ENCODE assay signal across 10 mouse cellular contexts in the genomic region with DNA sequence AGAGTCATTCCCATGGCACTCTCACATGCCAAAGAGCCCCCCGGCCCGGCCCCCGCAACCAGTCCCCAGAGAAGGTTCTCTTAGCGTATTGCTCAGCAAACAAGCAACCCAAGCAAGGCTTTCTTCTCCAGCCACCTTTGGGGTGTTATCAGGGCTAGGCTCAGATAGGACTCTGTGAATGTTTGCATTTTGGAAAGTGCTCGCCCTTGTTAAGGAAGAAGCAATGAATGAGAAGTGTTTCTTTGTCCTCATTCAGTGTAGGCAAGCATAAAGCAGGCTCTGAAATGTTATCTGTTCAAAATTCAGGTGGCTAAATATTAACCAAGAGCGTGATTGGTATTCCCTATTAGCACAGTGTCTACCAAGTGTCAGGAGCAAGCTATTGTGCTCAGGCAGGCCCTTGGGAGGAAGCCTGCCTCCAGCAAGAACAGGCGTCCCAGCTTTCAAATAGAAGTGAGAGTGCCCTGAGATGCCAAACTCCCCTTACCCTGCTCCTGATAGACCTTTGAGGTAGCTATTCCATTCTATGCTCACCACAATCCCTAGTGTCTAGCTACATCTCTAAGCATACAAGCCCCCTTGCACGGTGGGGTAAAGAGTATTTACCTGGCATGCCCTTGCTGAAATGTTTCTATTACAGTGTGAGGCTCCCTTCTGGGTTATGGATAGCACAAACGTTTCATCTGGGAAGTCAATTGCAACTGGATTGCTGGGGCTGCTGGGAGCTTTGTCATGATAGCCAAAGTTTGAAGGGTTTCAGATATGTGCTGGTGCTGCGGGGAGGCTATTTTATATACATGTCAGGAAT.
A peak's percentile ranks its signal among the peaks of the same experiment; 100 is the strongest.
DNase-seq lines count a peak whose midpoint lies in the region; ATAC-seq lines count a peak whose summit lies in the region.
"Had no signal": no experiment of that assay in that cellular context is flagged by ENCODE, and none has a peak within 500 bp of the region (broad histone marks: within the 10 kb centered on the region; RNA-seq: fewer than 3 reads in every experiment).

No protein-coding gene starts in this region.

- no peak overlapping the region for H3K9ac ChIP-seq in heart, embryonic 14.5 days (ENCODE audit: low read length)
- H3K9ac ChIP-seq in lung, embryonic 16.5 days (ENCODE audit: low read length), result no peak overlapping the region
- H3K9ac ChIP-seq in intestine, embryonic 14.5 days (ENCODE audit: low read length), result no peak overlapping the region
- H3K9ac ChIP-seq in stomach, embryonic 14.5 days (replicated peaks; ENCODE audit: low read depth, low read length), result no peak overlapping the region

- intact Hi-C loops in heart, postnatal 25 days (cut with DNase I), result loop anchor here (2.0 kb wide), 1 partner anchor 80 kb away; no protein-coding TSS in a partner anchor

- H3K4me2 ChIP-seq in heart, embryonic 14.5 days (ENCODE audit: low read length), result peak overlapping the region; percentile 14; the same call in 1 of the 2 replicates
- no peak overlapping the region for H3K4me2 ChIP-seq in lung, embryonic 16.5 days (ENCODE audit: low read depth, low read length)
- H3K4me2 ChIP-seq in intestine, embryonic 14.5 days (ENCODE audit: low read length), result 0 out of 2 replicates have a peak overlapping the region, but pooled peaks have one; percentile 3
- H3K4me2 ChIP-seq in stomach, embryonic 14.5 days (replicated peaks; ENCODE audit: low read depth, low read length), result no peak overlapping the region

- H3K4me1 ChIP-seq in heart, embryonic 14.5 days (ENCODE audit: control insufficient read depth in 2 of 2, insufficient read depth in 2 of 2, low read length in 2 of 2), result peaks cover 58 to 79% of the 10 kb centered on the region in 2 experiments
- peaks cover 56% of the 10 kb centered on the region for H3K4me1 ChIP-seq in lung, embryonic 16.5 days (replicated peaks; ENCODE audit: control insufficient read depth, insufficient read depth, low read length)
- peaks cover 29% of the 10 kb centered on the region for H3K4me1 ChIP-seq in intestine, embryonic 14.5 days (replicated peaks; ENCODE audit: control insufficient read depth, insufficient read depth, low read length)
- peaks cover 29% of the 10 kb centered on the region for H3K4me1 ChIP-seq in stomach, embryonic 14.5 days (ENCODE audit: control insufficient read depth, insufficient read depth, low read length)

- no peak for DNase-seq in heart, postnatal 25 days (ENCODE audit: low spot score)
- no peak for DNase-seq in lung, postnatal 25 days (ENCODE audit: low spot score)
- DNase-seq in intestine, embryonic 14.5 days (ENCODE audit: low spot score), result peak; percentile 51
- DNase-seq in ovary, postnatal 14 days (ENCODE audit: low spot score), result no peak
- DNase-seq: spleen, adult 18-20 months; thymus, postnatal 25 days had no signal

- no peaks in the 10 kb centered on the region for H3K9me3 ChIP-seq in heart, embryonic 14.5 days (ENCODE audit: control insufficient read depth, low read length)
- H3K9me3 ChIP-seq in lung, embryonic 16.5 days (ENCODE audit: control insufficient read depth, low read length), result no peaks in the 10 kb centered on the region
- H3K9me3 ChIP-seq in intestine, embryonic 14.5 days (ENCODE audit: control insufficient read depth, low read length), result no peaks in the 10 kb centered on the region
- no peaks in the 10 kb centered on the region for H3K9me3 ChIP-seq in stomach, embryonic 14.5 days (ENCODE audit: control insufficient read depth, low read depth, low read length)

- H3K27ac ChIP-seq in heart, embryonic 14.5 days (replicated peaks in 1 of 2; ENCODE audit: control insufficient read depth in 1 of 2, insufficient read depth in 1 of 2, low read depth in 2 of 2, low read length in 2 of 2), result peak overlapping the region; percentile 90 to 91
- H3K27ac ChIP-seq in lung, embryonic 16.5 days (ENCODE audit: low read length), result peak overlapping the region; percentile 99
- no peak overlapping the region for H3K27ac ChIP-seq in intestine, embryonic 14.5 days (ENCODE audit: low read depth)
- peak overlapping the region; percentile 75 for H3K27ac ChIP-seq in stomach, embryonic 14.5 days (ENCODE audit: low read length)

- no peaks in the 10 kb centered on the region for H3K36me3 ChIP-seq in heart, embryonic 14.5 days (ENCODE audit: control insufficient read depth, insufficient read depth, low read length)
- no peaks in the 10 kb centered on the region for H3K36me3 ChIP-seq in lung, embryonic 16.5 days (ENCODE audit: control insufficient read depth, insufficient read depth, low read length)
- no peaks in the 10 kb centered on the region for H3K36me3 ChIP-seq in intestine, embryonic 14.5 days (ENCODE audit: control insufficient read depth, insufficient read depth, low read length)
- H3K36me3 ChIP-seq in stomach, embryonic 14.5 days (ENCODE audit: control insufficient read depth, insufficient read depth, low read length), result no peaks in the 10 kb centered on the region

- ATAC-seq in heart, embryonic 14.5 days (ENCODE audit: insufficient number of reproducible peaks, insufficient read depth, low FRiP score, low read depth), result no peak
- peak; percentile 10 for ATAC-seq in lung, embryonic 16.5 days (ENCODE audit: low read depth)
- ATAC-seq in intestine, embryonic 14.5 days (replicated peaks; ENCODE audit: low FRiP score, low TSS enrichment, low read depth), result no peak; the same call in 1 of the 2 replicates
- peak; percentile 78 for ATAC-seq in stomach, embryonic 14.5 days (ENCODE audit: insufficient number of reproducible peaks, insufficient read depth, low FRiP score, low read depth)
- no peak for ATAC-seq in CD4-positive, CD25-positive, alpha-beta regulatory T cell, adult 4 months

- no peaks in the 10 kb centered on the region for H3K27me3 ChIP-seq in heart, embryonic 14.5 days (ENCODE audit: control insufficient read depth, insufficient read depth, low read length)
- H3K27me3 ChIP-seq in lung, embryonic 16.5 days (ENCODE audit: control insufficient read depth, insufficient read depth, low read depth, low read length), result no peaks in the 10 kb centered on the region
- no peaks in the 10 kb centered on the region for H3K27me3 ChIP-seq in intestine, embryonic 14.5 days (replicated peaks; ENCODE audit: control insufficient read depth, insufficient read depth, low read length)
- H3K27me3 ChIP-seq in stomach, embryonic 14.5 days (ENCODE audit: control insufficient read depth, insufficient read depth, low read length), result no peaks in the 10 kb centered on the region

- no peak overlapping the region for H3K4me3 ChIP-seq in heart, embryonic 14.5 days (ENCODE audit: control insufficient read depth in 1 of 2, insufficient read depth in 1 of 2, low read depth in 1 of 2, low read length in 2 of 2)
- H3K4me3 ChIP-seq in lung, embryonic 16.5 days (ENCODE audit: low read length), result no peak overlapping the region
- no peak overlapping the region for H3K4me3 ChIP-seq in intestine, embryonic 14.5 days (ENCODE audit: low read depth, low read length)
- H3K4me3 ChIP-seq in stomach, embryonic 14.5 days (ENCODE audit: low read depth, low read length), result no peak overlapping the region

- WGBS in heart, embryonic 14.5 days, result 31% methylated on average over 10 of the region's 10 CpGs
- 37% methylated on average over 10 of the region's 10 CpGs for WGBS in lung, embryonic 16.5 days
- 54% methylated on average over 10 of the region's 10 CpGs for WGBS in intestine, embryonic 14.5 days
- 55% methylated on average over 10 of the region's 10 CpGs for WGBS in stomach, embryonic 14.5 days

Comparison
In these comparisons a context has a peak if more than half of its experiments do, and no peak if none do; other contexts are left out.
1. ATAC-seq: peak in lung, embryonic 16.5 days (single experiment) and stomach, embryonic 14.5 days (single experiment); none in heart, embryonic 14.5 days (single experiment), intestine, embryonic 14.5 days (single experiment) and CD4-positive, CD25-positive, alpha-beta regulatory T cell, adult 4 months (single experiment).
2. H3K4me2 ChIP-seq: peak in heart, embryonic 14.5 days (single experiment) and intestine, embryonic 14.5 days (single experiment); none in lung, embryonic 16.5 days (single experiment) and stomach, embryonic 14.5 days (single experiment).